ENCODE assay signal across 8 mouse cellular contexts in the genomic region with DNA sequence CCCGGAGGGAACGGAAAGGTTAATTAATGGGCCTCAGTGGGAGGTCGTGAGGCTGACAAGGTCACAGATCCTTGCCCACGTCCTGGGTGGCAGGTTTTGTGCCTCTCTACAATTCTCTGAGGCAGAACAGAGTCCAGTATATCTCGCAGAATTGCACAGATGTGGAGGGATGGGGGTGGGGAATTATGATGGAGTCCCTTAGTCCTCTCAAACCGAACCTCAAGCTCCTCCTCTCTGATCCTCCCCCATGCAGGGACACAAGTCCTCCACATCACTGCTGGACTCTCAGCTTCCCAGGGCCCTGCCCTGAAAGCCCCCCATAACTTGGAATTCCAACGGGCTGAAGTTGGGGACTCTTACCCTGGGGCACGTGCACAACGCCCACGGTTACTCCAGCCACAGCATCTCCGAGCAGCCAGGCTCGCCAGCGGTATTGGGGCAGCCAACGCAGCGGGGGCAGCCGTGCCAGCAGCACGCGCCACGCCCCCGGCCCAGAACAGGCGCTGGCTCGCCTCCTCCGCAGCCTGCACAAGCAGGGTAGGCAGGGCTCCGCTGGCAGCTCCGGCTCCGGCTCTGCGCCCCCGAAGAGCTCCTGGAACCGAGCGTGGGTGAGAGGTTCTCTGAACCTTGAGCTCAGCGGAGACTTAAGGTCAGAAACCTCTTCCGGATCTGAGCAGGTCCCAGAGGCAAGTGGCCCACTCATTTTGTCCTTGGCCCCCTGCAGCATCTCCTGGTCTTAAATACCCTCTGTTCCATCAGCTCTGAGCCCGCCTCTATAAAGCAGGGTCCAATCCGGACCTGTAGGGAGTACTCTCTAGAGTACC. TPM values are rescaled to one million over a fixed set of nuclear protein-coding genes. Genes with fewer than 3 reads are reported as not detected.
DNase-seq lines count a peak whose midpoint lies in the region; ATAC-seq and TF ChIP-seq lines count a peak whose summit lies in the region.

Gene Slc26a10, minus strand, starts transcription at position 775 of the 824 bp plus-strand sequence.

- H3K27me3 ChIP-seq in cerebellum, adult 2 months (ENCODE audit: control insufficient read depth, insufficient read depth, low read length) = no peaks in the 10 kb centered on the region
- H3K27me3 ChIP-seq in limb, embryonic 13.5 days = peaks cover 74% of the 10 kb centered on the region
- peaks cover 48% of the 10 kb centered on the region for H3K27me3 ChIP-seq in stomach, embryonic 16.5 days (ENCODE audit: control insufficient read depth, insufficient read depth, low read length)

- TF ChIP-seq CTCF in cerebellum, adult 2 months (IDR thresholded peaks at IDR 0.05; ENCODE audit: borderline replicate concordance, insufficient read depth, low read depth, low read length) = no peak

- peaks cover 35% of the 10 kb centered on the region for H3K36me3 ChIP-seq in limb, embryonic 13.5 days
- H3K36me3 ChIP-seq in stomach, embryonic 16.5 days (ENCODE audit: control insufficient read depth, insufficient read depth, low read length) = no peaks in the 10 kb centered on the region

- DNase-seq in cerebellum, postnatal 14 days = peak; percentile 45 to 55
- DNase-seq in cerebellum, adult 2 months = no peak
- peak; percentile 21 to 49 for DNase-seq in thymus, postnatal 36 days
- no peak for DNase-seq in thymus, postnatal 25 days
- peak in 1 of 2 experiments; percentile 44 for DNase-seq in heart, postnatal 14 days

- 8% methylated on average over 34 of the region's 34 CpGs for WGBS in cerebellum, adult 2 months
- WGBS in limb, embryonic 13.5 days = 2% methylated on average over 34 of the region's 34 CpGs
- 4% methylated on average over 34 of the region's 34 CpGs for WGBS in stomach, embryonic 16.5 days

- no peak within 1 kb of the TSS for H3K4me3 ChIP-seq in cerebellum, adult 2 months (replicated peaks; ENCODE audit: insufficient read depth, low read depth, low read length)
- H3K4me3 ChIP-seq in limb, embryonic 13.5 days = peak within 1 kb of the TSS; percentile 33
- peak within 1 kb of the TSS; percentile 10; the same call in 1 of the 2 replicates for H3K4me3 ChIP-seq in stomach, embryonic 16.5 days (replicated peaks; ENCODE audit: low read length)

- H3K27ac ChIP-seq in cerebellum, adult 2 months (ENCODE audit: insufficient read depth, low read length) = no peak within 1 kb of the TSS
- no peak within 1 kb of the TSS for H3K27ac ChIP-seq in limb, embryonic 13.5 days
- no peak within 1 kb of the TSS for H3K27ac ChIP-seq in stomach, embryonic 16.5 days (ENCODE audit: low read length)

- peak within 1 kb of the TSS; percentile 60 for H3K4me2 ChIP-seq in limb, embryonic 13.5 days (replicated peaks)
- peak within 1 kb of the TSS; percentile 34 for H3K4me2 ChIP-seq in stomach, embryonic 16.5 days (ENCODE audit: low read depth, low read length)

- ATAC-seq in limb, embryonic 13.5 days (ENCODE audit: low FRiP score, low read depth) = peak; percentile 16; the same call in 1 of the 2 replicates
- ATAC-seq in stomach, embryonic 16.5 days (ENCODE audit: insufficient read depth, low FRiP score) = no peak
- no peak for ATAC-seq in erythroid progenitor cell, adult 5-6 weeks (replicated peaks; ENCODE audit: low FRiP score, poor library complexity, severe bottlenecking)

- peak within 1 kb of the TSS; percentile 59 for H3K9ac ChIP-seq in limb, embryonic 13.5 days
- H3K9ac ChIP-seq in stomach, embryonic 16.5 days (ENCODE audit: low read length) = peak within 1 kb of the TSS; percentile 38; the same call in 1 of the 2 replicates

- no peaks in the 10 kb centered on the region for H3K9me3 ChIP-seq in limb, embryonic 13.5 days
- H3K9me3 ChIP-seq in stomach, embryonic 16.5 days (replicated peaks; ENCODE audit: control insufficient read depth, low read length) = no peaks in the 10 kb centered on the region

- no peak for TF ChIP-seq POLR2A in cerebellum, adult 2 months (IDR thresholded peaks at IDR 0.05; ENCODE audit: borderline replicate concordance, insufficient read depth, low read length)

- no peaks in the 10 kb centered on the region for H3K4me1 ChIP-seq in cerebellum, adult 2 months (ENCODE audit: control insufficient read depth, insufficient read depth, low read length)
- peaks cover 40% of the 10 kb centered on the region for H3K4me1 ChIP-seq in limb, embryonic 13.5 days
- peaks cover 15% of the 10 kb centered on the region for H3K4me1 ChIP-seq in stomach, embryonic 16.5 days (ENCODE audit: control insufficient read depth, insufficient read depth, low read length)

- intact Hi-C loops in heart, postnatal 14 days (cut with DNase I) = loop anchor here (1.0 to 2.0 kb wide), 2 partner anchors 15 to 48 kb away; partner anchors contain the start of gene Dtx3

RNA-seq across cellular contexts. Expression of gene Slc26a10, which starts in this region (rescaled TPM):
- 3.1 and 3.3 TPM in 2 replicates for polyA plus RNA-seq in cerebellum, adult 2 months (2012; rRNA removed)
- total RNA-seq in heart, postnatal 14 days (2021) = 10 to 100 TPM; 45.5 to 66.9 TPM
- polyA plus RNA-seq in limb, embryonic 13.5 days (2015; fragmentation: Nextera tagmentation; extraction: Ambion mirVana) = 1.4 and 1.6 TPM in 2 replicates
- 1.2 and 1.4 TPM in 2 replicates for polyA plus RNA-seq in stomach, embryonic 16.5 days (2015; fragmentation: Nextera tagmentation; extraction: Ambion mirVana)
- total RNA-seq in erythroid progenitor cell, adult 5-6 weeks (2015; ENCODE audit: low replicate concordance) = not detected in 2 replicates
- not detected in 2 replicates for total RNA-seq in erythroid progenitor cell, adult 5-6 weeks (2017; ENCODE audit: low replicate concordance)

Comparison
In these comparisons a context has a peak if more than half of its experiments do, and no peak if none do; other contexts are left out.
1. RNA of gene Slc26a10 (total RNA-seq): 45.5 to 66.9 TPM in heart, postnatal 14 days; not detected in erythroid progenitor cell, adult 5-6 weeks; every median in the first group is over 10 times any median in the second.
2. DNase-seq: peak in cerebellum, postnatal 14 days (2 of 2) and thymus, postnatal 36 days (2 of 2); none in cerebellum, adult 2 months (0 of 2) and thymus, postnatal 25 days (single experiment).